Mouse (Mus musculus): ENCODE results near the gene Eif4h.
"Not testable (repeated sequence)": the region's sequence is repeated elsewhere in the genome, so short reads cannot be mapped to it uniquely, and the experiment has no call there.

The Eif4h gene

DNA sequence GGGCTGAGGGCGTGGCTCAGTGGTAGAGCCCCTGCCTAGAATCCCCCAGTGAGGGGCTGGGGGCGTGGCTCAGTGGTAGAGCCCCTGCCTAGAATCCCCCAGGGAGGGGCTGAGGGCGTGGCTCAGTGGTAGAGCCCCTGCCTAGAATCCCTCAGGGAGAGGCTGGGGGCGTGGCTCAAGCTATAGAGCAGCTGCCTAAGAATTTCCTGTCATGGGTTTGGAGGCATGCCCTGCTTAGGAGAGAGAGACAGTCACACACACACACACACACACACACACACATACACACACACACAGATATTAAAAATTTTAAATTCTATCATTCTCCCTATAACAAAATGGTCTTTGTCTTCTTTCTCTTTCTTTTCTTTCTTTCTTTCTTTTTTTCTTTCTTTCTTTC is 9.7 kb upstream of the Eif4h start:
- not testable (repeated sequence) for DNase-seq (ENCODE audit: low read depth)

- DNase-seq (ENCODE audit: low read depth) = no peak
These were observed 8.1 kb upstream of the Eif4h start for GRCm38 (mm10) chr5:134647394-134647793.

DNA sequence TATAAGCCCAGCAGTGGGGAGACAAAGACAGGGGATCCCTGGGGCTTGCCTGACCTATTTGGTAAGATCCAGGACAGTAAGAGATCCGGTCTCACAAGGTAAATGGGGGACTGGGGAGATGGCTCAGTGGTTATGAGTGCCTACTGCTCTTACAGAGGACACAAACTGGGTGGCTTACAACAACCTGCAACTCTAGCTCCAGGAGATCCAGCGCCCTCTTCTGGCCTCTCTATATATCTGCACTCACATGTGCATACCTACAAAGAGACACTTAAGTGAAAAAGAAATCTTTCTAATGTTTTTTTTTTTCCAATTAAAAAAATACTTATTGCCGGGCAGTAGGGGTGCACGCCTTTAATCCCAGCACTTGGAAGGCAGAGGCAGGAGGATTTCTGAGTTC is 7.2 kb upstream of the Eif4h start:
- DNase-seq (ENCODE audit: low read depth) = no peak

GRCm38 (mm10) chr5:134644643-134645118 is 5.4 kb upstream of the Eif4h start:
- no peak for DNase-seq (ENCODE audit: low read depth)

DNA sequence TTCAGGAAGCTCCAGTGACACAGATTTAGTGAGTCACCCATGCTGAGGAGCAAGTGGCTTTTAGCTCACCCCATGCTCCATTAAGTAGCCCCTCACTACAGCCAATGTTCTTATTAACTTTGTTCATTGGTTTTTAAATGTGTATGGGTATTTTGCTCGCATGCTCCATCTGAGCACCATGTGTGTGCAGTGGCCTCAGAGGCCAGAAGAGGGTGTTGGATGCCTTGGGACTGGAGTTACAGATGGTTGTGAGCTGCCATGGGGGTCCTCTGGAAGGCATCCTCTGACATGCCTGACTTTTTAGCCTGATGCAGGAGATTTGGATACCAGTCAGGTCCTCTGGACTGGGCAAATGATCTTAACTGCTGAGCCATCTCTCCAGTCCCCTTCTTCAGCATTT is 4.8 kb upstream of the Eif4h start:
- no peak for DNase-seq (ENCODE audit: low read depth)

DNA sequence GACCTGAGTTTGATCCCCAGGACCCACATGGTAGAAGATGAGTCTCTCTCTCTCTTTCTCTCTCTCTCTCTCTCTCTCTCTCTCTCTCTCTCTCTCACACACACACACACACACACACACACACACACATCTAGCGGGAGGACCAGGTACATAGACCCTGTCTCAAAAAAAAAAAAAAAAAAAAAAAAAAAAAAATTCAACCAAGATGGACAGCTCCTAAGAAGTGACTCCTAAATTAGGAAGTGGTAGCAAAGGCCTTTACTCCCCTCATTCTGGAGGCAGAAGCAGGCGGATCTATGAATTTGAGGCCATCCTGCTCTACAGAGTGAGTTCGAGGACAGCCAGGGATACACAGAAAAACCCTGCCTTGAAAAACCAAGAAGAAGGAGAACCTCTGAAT is 1.1 kb upstream of the Eif4h start:
- no peak for DNase-seq (ENCODE audit: low read depth)

GRCm38 (mm10) chr5:134638461-134639268 is 625 bp downstream of the Eif4h start:
- no peak for DNase-seq (ENCODE audit: low read depth)

GRCm38 (mm10) chr5:134637820-134638367 is 1.4 kb downstream of the Eif4h start:
- DNase-seq (ENCODE audit: low read depth) = no peak

GRCm38 (mm10) chr5:134632841-134633240 is 6.4 kb downstream of the Eif4h start:
- DNase-seq (ENCODE audit: low read depth) = no peak

DNA sequence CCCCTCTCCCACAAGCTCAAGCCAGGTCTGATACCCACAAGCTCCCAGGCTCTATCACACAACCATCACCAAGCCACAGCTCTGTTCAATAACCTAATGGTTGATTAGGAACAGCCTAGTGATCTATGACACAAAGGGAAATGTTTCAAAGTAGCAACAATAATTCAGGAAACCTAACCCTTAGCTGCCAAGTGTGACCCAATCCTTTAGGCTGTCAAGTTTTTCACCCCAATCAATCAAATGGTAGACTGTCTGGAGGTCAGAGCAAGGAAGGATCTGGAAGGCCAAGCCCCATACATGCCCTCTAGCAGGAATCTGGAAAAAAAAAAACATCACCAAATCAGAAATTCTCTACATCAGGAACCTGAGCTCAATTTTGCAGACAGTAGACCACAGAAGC is 8.5 kb downstream of the Eif4h start:
- DNase-seq (ENCODE audit: low read depth) = no peak

GRCm38 (mm10) chr5:134629508-134629907 is 9.8 kb downstream of the Eif4h start:
- DNase-seq (ENCODE audit: low read depth) = no peak

DNA sequence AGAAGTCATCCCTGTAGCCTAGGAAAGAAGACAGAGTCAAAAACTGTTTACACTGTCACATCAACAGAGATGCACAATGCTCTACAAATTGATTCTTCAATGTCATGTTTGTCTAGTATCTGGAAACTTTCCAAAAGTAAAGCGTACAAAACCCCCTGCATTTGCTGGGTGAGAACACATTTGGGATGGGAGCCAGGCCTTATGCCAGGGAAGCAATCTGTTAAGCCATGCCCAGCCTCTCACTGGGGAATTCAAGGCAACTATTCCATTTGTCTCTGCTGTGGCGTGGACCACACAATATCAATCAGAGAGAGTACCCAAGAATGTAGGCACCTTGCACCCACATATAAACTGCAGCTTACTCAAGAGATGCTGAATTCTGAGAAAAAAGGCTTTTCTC is 17.2 kb downstream of the Eif4h start:
- no peak for DNase-seq (ENCODE audit: low read depth)

GRCm38 (mm10) chr5:134621099-134621640 is 18.1 kb downstream of the Eif4h start:
- no peak for DNase-seq (ENCODE audit: low read depth)

DNA sequence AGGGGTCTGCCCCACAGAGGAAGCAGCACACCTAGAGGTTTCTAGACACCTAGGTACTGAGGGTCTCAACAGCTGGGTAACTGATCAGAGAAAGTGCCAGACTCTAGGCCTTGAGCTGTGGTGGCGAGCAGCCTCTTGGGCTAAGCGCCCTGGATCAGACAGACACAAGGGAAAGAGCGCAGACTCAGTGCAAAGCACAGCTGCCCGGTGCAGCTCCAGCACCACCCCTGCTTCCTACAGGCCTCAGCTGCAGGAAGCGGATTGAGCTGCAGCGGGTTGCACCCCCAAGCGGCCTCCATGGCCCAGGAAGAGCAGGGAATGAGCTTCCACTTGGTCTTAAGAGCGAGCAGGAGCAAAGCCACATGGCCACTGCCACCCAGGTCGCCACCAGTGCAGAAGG is 18.8 kb downstream of the Eif4h start:
- DNase-seq (ENCODE audit: low read depth) = no peak

DNA sequence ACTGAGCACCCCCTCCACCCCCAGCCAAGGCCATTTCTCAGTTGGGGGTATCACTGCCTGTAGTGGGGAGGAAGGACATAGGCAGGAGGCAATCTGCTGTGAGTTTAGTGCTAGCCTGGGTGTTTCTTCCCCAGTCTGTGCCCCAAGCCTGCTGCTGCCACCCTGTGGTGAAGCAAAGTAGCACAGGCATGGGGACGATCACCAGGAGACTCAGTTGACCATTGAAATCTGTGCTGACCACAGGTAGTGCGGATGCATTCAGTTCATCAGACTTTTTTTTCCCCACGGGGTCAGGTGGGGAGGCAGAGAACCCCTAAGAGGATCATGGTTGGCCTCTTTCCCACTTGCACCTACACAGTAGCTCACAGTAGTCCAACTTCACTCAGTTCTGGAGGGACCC is 22.2 kb downstream of the Eif4h start:
- DNase-seq (ENCODE audit: low read depth) = peak; percentile 40

GRCm38 (mm10) chr5:134615780-134616179 is 23.5 kb downstream of the Eif4h start:
- DNase-seq (ENCODE audit: low read depth) = no peak

DNA sequence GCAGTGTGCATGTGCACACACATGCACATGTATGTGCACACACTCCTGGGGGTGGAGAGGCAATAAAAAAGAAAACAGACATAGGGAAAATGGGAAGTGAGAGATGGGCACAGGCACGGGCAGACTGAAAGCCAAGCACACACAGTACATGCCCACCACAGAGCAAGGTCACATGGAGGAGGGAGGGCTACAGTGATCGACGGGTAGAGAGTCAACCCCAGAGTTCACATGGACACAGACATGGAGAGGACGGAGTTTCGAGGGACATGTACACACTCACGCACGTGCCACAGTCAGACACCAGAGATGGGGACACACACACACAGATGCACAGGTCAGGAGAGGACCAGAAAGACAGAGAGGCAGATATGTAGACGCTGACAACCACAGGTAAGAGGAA is 23.9 kb downstream of the Eif4h start:
- no peak for DNase-seq (ENCODE audit: low read depth)

GRCm38 (mm10) chr5:134614802-134615201 is 24.5 kb downstream of the Eif4h start, which contains the start of gene Lat2:
TSS of gene Lat2 (minus strand) at chr5:134615025.
- DNase-seq (ENCODE audit: low read depth) = no peak

- DNase-seq (ENCODE audit: low read depth) = no peak
These were observed 25.0 kb downstream of the Eif4h start for GRCm38 (mm10) chr5:134614296-134614695.

- no peak for DNase-seq (ENCODE audit: low read depth)
These were observed 25.6 kb downstream of the Eif4h start for GRCm38 (mm10) chr5:134613727-134614126.

GRCm38 (mm10) chr5:134611810-134612521 is 27.3 kb downstream of the Eif4h start:
- no peak for DNase-seq (ENCODE audit: low read depth)

DNA sequence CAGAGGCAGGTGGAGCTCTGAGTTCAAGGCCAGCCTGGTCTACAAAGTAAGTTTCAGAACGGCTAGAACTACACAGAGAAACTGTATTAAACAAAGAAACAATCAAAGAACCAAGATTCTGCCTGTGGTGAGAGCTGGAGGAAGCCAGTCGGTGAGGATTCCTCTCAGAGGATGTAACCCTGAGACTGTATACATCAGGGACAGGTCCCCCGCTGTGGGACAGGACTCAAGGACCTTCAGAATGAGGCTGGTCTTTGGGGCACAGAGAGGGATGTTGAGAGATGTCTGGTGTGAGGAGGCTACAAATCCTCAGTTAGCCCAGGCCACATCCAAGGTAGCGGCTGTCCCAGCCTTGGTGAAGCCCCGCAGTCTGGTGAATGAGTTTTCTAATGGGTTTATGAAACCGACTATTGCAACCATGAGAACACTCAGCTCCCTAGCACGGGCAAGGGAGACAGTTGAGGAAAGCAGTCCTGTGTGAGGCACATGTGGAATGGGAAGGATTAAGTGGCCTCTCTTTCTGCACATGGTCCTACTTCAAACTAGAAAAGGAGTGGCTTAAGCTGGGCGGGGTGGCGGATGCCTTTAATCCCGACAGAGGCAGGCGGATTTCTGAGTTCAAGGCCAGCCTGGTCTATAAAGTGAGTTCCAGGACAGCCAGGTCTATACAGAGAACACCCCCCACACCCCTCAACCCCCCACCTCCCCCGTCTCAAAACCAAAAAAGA is 29.2 kb downstream of the Eif4h start:
- no peak for DNase-seq (ENCODE audit: low read depth)

All from c-Kit-positive CD71-positive TER-119-negative erythroid progenitor cells, embryonic 14.5 days (primary cell).